Mouse (Mus musculus): Measurements from ENCODE around the gene Atp2a1.

- no peak for TF ChIP-seq MAFK (IDR thresholded peaks at IDR 0.05; ENCODE audit: insufficient read depth, low read depth, low read length)
- no peak for TF ChIP-seq CHD2 (IDR thresholded peaks at IDR 0.05; ENCODE audit: low read depth, low read length)
- no peak for TF ChIP-seq HCFC1 (IDR thresholded peaks at IDR 0.05; ENCODE audit: borderline replicate concordance, insufficient read depth, low read length)
These were observed 46.3 kb downstream of the Atp2a1 start for GRCm38 (mm10) chr7:126416615-126417014.
